Mouse (Mus musculus) gastrocnemius, postnatal 10 days (tissue): ENCODE measurements around the gene Pkp3. TPM values are rescaled to one million over a fixed set of nuclear protein-coding genes. Genes with fewer than 3 reads are reported as not detected.
"Not testable (repeated sequence)": the region's sequence is repeated elsewhere in the genome, so short reads cannot be mapped to it uniquely, and the experiment has no call there.

Experiments
- DNase-seq: peaks from one replicate; pipeline ENCODE4 v3.0.0; 2021; ENCODE audit warnings: mixed read lengths
- long read RNA-seq, 2 experiments: library from polyadenylated mRNA; stranded (forward); transcript quantifications; one replicate each; pipeline ENCODE4 v2.0.0; 2021
- total RNA-seq, 2 experiments: library from RNA; stranded (reverse); gene quantifications; 2 replicates each; pipeline ENCODE4 v1.2.3; 2021

The Pkp3 gene
- not detected for total RNA-seq
- long read RNA-seq, experiment 1, result 0 reads
- long read RNA-seq, experiment 2, result 0 reads

GRCm38 (mm10) chr7:141077841-141078240 lies at the start of gene Pkp3:
TSS of gene Pkp3 (plus strand) at chr7:141078218.
- DNase-seq, result no peak

GRCm38 (mm10) chr7:141028831-141029230 lies 49.2 kb upstream of the Pkp3 start, which contains the start of gene Gm17387:
TSS of gene Gm17387 (plus strand) at chr7:141029131.
- no peak for DNase-seq

DNA sequence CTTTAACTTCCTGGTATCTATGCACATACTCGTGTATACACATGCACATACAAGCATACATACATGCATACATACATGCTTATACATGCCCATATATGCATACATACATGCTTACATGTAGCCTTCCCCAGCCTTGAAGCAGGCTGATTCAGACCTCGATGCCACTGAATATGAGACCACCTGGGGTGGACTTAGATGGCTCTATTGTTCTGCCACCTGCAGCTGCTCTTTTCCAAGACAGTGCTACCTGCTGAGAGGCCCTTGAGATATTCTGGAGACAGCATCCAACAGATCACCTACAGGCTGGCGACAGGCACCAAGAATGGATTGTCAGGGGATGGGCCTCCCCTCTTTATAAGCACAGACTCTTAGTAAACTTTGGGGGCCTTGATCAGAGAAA lies 47.6 kb upstream of the Pkp3 start:
- DNase-seq, result no peak

- no peak for DNase-seq
These were observed 45.4 kb upstream of the Pkp3 start for GRCm38 (mm10) chr7:141032458-141033167.

- not testable (repeated sequence) for DNase-seq
These were observed 41.4 kb upstream of the Pkp3 start for GRCm38 (mm10) chr7:141036624-141037023.

DNA sequence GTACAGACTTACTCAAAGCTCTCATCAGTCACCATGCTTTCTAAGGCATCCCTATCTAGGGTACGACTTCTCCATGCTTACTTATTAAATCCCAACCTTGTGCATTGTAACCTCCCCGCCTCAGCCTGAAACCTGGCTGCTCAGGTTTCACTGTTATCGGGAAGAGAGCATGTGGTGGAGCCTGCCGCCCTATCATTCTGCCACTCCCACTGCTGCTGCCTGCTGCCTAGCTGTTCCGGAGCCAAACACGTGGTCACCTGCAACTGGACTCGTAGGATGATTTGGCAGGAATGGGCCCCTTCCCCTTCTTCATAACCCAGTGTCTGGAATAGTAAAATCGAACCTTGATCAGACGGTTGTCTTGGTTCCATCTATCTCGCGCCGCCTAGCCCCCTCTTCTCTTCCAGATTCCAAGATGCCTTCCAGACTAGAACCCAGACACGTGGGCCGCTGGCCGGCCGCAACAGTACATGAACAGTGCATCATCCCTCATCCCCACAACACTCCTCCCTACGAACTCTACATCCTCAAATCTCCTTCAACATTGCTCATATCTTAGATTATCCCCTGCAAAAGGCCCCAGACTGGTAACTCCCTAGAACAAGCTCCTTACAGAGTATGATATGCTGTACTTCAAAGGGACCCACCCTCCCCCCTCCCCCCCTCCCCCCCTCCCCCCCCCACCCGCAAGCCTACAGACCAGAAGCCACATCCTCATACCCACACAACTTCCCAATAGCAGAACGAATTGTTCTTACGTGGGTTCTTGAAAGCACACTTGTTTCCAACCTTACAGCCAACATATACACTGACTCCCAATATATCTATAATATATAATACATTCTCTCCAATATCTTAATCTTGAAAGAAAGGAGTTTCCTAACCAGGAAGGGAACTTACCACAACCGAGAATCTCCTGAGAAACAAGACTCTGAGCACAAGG lies 39.7 kb upstream of the Pkp3 start:
- no peak for DNase-seq

GRCm38 (mm10) chr7:141039386-141040107 lies 38.5 kb upstream of the Pkp3 start:
- DNase-seq, result no peak

DNA sequence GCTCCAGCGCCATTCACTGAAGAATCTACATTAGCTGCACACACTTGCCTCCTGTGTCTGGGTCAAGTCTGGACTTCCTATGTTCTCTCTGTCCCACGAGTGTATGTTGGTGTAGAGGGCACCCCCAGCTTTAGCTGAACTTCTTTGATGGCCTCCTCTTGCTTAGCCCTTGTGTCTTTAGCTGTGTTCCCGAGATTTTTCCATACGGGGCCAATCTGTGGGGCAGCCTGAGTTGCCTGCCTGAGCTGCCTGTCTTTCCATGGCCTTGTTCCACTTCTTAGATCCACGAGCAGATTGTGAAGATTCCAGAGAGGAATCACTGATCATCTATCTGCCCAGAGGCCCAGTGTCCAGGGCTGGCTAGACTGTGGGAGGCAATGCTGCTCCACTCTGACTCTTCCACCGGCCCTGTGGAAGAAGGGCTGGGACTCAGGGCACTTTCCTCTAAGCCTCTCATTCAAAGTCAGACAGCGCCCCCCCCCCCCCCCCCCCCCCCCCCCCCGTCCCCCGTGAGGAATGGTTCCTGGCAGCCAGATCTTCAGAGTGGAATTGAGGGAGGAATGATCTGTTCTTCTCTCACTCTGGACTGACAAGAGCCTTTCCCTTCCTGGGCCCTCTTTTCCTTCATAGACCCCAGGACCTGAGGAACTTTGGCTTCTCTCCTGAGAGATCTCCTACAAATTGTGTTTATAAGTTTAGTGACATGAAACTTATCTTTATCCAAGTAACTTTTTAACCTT lies 37.0 kb upstream of the Pkp3 start:
- DNase-seq, result no peak

GRCm38 (mm10) chr7:141041661-141042060 lies 36.4 kb upstream of the Pkp3 start:
- DNase-seq, result peak; percentile 80

DNA sequence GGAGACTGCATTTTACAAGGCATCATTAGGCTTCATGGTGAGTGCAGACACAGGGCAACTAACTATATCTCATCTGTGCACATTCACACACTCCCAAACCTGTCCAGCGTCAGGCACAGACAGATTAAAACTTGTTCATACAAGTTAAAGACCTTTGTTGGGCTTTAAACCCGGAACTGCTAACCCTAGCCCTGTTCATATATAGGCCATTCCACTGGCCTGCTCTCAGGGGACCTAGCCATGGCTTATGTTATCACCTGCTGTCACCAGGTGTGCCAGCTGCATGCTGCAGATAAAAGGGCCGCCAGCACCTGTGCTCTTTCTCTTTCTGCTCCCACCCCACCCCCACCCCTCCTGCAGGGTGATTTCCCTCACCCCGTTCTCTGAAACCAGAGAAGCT lies 35.5 kb upstream of the Pkp3 start:
- no peak for DNase-seq

DNA sequence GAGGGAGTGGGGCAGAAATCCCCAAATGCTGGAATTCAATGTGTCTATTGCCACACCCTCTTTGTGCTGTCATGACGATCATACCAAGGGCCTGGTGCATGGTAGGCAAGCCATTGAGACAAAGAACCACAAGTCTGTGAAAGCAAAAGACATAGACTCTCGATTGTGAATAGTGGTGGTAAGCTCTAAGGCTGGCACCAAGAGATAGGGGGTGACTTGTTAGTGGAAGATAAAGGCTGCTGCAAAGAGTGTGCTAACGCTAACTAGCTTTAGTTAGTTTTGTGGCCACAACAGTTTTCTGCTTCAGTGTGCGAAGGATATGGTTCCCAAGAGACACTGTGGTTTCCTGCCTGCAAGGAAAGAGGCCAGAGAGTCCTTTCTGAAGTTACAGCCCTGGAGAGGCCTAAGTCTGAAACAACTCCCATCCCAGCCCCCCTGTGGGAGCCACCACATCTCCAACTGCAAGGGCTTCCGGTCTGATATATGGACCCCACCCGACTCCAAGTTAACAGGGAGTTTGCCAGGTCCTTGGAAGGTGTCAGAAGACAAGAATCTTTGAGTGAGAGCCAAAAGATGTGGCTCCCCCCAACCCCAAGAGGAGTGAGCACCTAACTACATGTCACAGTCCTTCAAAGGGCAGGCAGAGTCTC lies 31.0 kb upstream of the Pkp3 start:
- DNase-seq, result no peak

GRCm38 (mm10) chr7:141047581-141048225 lies 30.3 kb upstream of the Pkp3 start:
- DNase-seq, result peak; percentile 65

- peak; percentile 94 for DNase-seq
These were observed 29.5 kb upstream of the Pkp3 start for GRCm38 (mm10) chr7:141048226-141049218.

GRCm38 (mm10) chr7:141049326-141049725 lies 28.7 kb upstream of the Pkp3 start:
- no peak for DNase-seq

- no peak for DNase-seq
These were observed 26.8 kb upstream of the Pkp3 start for GRCm38 (mm10) chr7:141051060-141051685.

- no peak for DNase-seq
These were observed 26.0 kb upstream of the Pkp3 start for GRCm38 (mm10) chr7:141052016-141052415.

DNA sequence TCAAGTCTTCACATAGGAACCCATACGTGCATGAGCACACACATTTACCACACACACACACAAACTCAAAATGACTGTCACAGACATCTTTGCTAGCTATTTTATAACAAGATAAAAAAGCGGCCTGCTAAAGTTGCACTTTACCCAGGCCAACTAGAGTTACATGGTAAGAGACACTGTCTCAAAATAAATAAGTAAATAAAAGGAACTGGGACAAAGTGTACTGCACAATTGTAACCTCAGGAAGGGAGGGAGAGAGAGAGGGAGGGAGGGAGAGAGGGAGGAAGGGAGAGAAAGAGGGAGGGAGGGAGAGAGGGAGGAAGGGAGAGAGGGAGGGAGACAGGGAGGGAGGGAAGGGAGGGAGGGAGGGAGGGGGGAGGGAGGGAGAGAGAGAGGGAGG lies 25.6 kb upstream of the Pkp3 start:
- DNase-seq, result no peak

DNA sequence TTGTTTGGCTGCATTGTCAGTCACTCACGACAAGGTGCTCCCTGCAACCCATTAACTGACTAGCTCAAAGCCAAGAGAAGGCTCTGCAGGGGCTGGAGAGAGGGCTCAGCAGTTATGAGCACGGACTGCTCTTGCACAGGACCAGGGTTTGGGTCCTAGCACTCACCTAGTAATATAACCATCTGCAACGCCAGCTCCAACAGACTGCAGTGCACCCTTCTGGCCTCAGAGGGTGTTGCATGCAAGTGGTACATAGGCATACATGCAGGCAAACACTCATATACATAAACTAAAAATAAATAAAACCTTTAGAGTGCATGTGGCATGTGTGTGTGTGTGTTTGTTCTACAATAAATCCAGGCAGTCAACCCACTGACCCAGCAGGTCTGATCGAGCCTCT lies 22.2 kb upstream of the Pkp3 start:
- DNase-seq, result no peak

GRCm38 (mm10) chr7:141056976-141057375 lies 21.0 kb upstream of the Pkp3 start:
- no peak for DNase-seq
